Mouse (Mus musculus): ENCODE results near the gene Fndc9. TPM values are rescaled to one million over a fixed set of nuclear protein-coding genes. Genes with fewer than 3 reads are reported as not detected.
A peak's percentile ranks its signal among the peaks of the same experiment; 100 is the strongest.

Fndc9 gene
- polyA plus RNA-seq, 1 experiment from 2014 or later = 5.1 TPM

DNA sequence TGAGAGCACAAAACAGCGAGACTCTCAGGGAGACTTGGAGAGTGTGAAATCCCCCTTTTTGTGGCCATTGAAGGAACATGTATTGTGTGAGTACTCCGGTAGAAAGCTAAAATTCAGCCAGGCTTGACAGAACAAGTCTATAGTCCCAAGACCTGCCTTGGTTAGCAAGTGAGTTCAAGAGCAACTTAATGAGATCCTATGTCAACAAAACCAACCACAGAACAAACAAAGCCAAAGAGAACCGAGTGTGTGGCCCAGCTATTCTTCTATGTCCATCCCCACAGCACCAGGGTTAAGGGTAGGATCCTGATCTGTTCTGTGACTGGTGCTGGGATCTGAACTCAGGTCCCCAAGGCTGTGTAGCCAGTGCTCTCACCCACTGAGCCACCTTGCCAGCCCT is 29.3 kb downstream of the Fndc9 start:
- no peaks in the 10 kb centered on the region for H3K27me3 ChIP-seq (replicated peaks; ENCODE audit: control insufficient read depth, insufficient read depth, low read length)
- H3K27ac ChIP-seq (ENCODE audit: low read depth, low read length) = no peak overlapping the region
- H3K4me1 ChIP-seq (ENCODE audit: control insufficient read depth, insufficient read depth, low read length) = no peaks in the 10 kb centered on the region
- no peak overlapping the region for H3K4me3 ChIP-seq (ENCODE audit: low read depth, low read length)
- H3K9me3 ChIP-seq (replicated peaks; ENCODE audit: control insufficient read depth, low read length) = no peaks in the 10 kb centered on the region
- ATAC-seq = no peak
- H3K4me2 ChIP-seq (ENCODE audit: low read length) = no peak overlapping the region
- H3K36me3 ChIP-seq (ENCODE audit: control insufficient read depth, insufficient read depth, low read length) = peaks cover 86% of the 10 kb centered on the region
- no peak for DNase-seq (ENCODE audit: low spot score)
- WGBS = 86% methylated on average over 3 of the region's 3 CpGs
- no peak overlapping the region for H3K9ac ChIP-seq (ENCODE audit: low read length)

DNA sequence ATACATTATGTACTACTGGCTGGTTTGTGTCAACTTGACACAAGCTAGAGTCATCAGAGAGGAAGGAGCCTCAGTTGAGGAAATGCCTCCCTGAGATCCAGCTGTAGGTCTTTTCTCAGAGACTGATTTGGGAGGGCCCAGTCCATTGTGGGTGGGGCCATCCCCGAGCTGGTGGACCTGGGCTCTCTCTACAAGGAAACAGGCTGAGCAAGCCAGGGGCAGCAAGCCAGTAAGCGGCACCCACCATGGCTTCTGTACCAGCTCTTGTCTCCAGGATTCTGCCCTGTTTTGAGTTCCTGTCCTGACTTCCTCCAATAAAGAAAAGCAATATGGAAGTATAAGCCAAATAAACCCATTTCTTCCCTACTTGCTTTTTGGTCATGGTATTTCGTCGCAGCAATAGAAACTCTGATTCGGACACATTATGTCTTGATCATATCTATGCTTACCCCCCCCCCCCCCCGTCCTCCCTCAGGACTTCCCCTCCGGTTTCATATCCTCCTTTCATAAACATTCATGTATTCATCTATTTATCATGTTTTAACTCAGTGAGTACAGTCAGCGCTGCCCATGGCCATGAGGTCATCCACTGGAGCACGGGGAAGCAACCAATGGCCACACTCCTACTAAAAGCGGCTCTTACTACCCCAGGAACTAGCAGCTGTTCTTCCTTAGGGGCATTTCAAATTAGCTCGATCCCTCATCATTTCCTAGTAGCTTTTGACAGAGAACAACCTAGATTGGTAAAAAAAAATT is 29.9 kb downstream of the Fndc9 start:
- ATAC-seq (no peak), DNase-seq (ENCODE audit: low spot score) (no peak)
- Histone ChIP-seq H3K4me2 (ENCODE audit: low read length) (no peak overlapping the region), H3K36me3 (ENCODE audit: control insufficient read depth, insufficient read depth, low read length) (peaks cover 85% of the 10 kb centered on the region), H3K27ac (ENCODE audit: low read depth, low read length) (no peak overlapping the region), H3K27me3 (replicated peaks; ENCODE audit: control insufficient read depth, insufficient read depth, low read length) (no peaks in the 10 kb centered on the region), H3K4me3 (ENCODE audit: low read depth, low read length) (no peak overlapping the region), H3K9ac (ENCODE audit: low read length) (no peak overlapping the region), H3K4me1 (ENCODE audit: control insufficient read depth, insufficient read depth, low read length) (no peaks in the 10 kb centered on the region), H3K9me3 (replicated peaks; ENCODE audit: control insufficient read depth, low read length) (no peaks in the 10 kb centered on the region)
- 90% methylated on average over 11 of the region's 11 CpGs for WGBS

DNA sequence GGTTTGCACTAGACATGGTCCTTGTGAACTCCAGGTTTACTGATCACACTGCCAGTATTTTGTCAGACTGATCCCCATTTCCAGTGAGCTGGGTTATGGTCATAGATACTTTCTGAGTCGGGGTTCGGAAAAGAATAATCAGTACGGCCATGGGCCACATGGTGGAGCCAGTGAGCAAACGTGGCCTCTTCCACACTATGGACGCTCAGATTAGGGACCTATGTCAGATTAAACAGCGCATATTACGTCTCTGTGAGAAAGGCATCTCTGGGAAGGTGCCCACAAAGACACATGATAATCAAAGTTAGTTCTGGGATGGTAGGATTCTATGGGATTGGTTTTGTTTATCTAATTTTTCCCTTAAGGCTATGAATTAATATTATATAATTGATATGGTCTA is 33.7 kb downstream of the Fndc9 start:
- Histone ChIP-seq H3K36me3 (ENCODE audit: control insufficient read depth, insufficient read depth, low read length) (peaks cover 89% of the 10 kb centered on the region), H3K9me3 (replicated peaks; ENCODE audit: control insufficient read depth, low read length) (no peaks in the 10 kb centered on the region), H3K4me3 (ENCODE audit: low read depth, low read length) (no peak overlapping the region), H3K27me3 (replicated peaks; ENCODE audit: control insufficient read depth, insufficient read depth, low read length) (no peaks in the 10 kb centered on the region), H3K9ac (ENCODE audit: low read length) (no peak overlapping the region), H3K4me1 (ENCODE audit: control insufficient read depth, insufficient read depth, low read length) (no peaks in the 10 kb centered on the region), H3K4me2 (ENCODE audit: low read length) (no peak overlapping the region), H3K27ac (ENCODE audit: low read depth, low read length) (no peak overlapping the region)
- ATAC-seq (peak; percentile 73), DNase-seq (ENCODE audit: low spot score) (peak; percentile 65)
- 22% methylated on average over 7 of the region's 7 CpGs for WGBS

DNA sequence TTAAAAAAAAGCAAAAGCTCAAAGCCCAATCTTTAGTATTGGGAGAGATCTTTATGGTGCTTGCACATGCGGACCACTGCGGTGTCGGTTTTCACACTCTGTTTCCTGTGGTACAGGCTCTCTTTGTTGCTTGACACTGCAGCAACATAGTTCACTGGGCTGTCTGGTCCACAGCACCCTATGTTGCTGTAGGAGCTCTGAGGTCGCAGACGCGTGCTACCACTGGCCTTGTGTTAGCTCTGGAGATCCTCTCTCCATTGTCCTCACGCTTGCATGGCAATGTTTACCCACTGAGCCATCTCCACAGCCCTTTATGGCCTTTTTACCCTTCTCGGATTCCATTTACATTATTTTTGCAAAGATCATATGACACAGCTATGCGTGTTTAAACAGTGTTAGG is 34.1 kb downstream of the Fndc9 start:
- Histone ChIP-seq H3K27me3 (replicated peaks; ENCODE audit: control insufficient read depth, insufficient read depth, low read length) (no peaks in the 10 kb centered on the region), H3K9ac (ENCODE audit: low read length) (no peak overlapping the region), H3K36me3 (ENCODE audit: control insufficient read depth, insufficient read depth, low read length) (peaks cover 89% of the 10 kb centered on the region), H3K4me1 (ENCODE audit: control insufficient read depth, insufficient read depth, low read length) (no peaks in the 10 kb centered on the region), H3K4me3 (ENCODE audit: low read depth, low read length) (no peak overlapping the region), H3K9me3 (replicated peaks; ENCODE audit: control insufficient read depth, low read length) (no peaks in the 10 kb centered on the region), H3K4me2 (ENCODE audit: low read length) (no peak overlapping the region), H3K27ac (ENCODE audit: low read depth, low read length) (no peak overlapping the region)
- peak; percentile 28; the same call in 1 of the 2 replicates for ATAC-seq
- DNase-seq (ENCODE audit: low spot score) = no peak
- WGBS = 84% methylated on average over 9 of the region's 9 CpGs

DNA sequence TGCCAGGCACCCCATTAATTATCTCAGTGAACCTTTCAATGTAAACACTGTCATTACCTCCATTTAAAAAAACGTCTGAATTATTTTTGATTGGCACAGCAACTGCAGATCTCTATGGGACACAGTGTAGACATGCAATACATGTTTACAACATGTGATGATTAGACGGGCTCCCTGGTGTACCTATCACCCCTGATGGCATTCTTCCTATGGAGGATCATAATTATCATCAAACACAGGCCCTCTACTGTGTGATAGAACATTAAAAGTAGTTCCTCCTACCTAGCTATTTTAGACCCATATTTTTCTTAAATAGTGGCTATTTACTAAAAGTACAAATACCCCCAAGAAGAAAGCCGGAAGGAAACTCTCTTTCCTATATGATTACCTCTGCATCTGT is 34.6 kb downstream of the Fndc9 start:
- no peaks in the 10 kb centered on the region for H3K4me1 ChIP-seq (ENCODE audit: control insufficient read depth, insufficient read depth, low read length)
- no peak overlapping the region for H3K27ac ChIP-seq (ENCODE audit: low read depth, low read length)
- no peaks in the 10 kb centered on the region for H3K27me3 ChIP-seq (replicated peaks; ENCODE audit: control insufficient read depth, insufficient read depth, low read length)
- H3K36me3 ChIP-seq (ENCODE audit: control insufficient read depth, insufficient read depth, low read length) = peaks cover 87% of the 10 kb centered on the region
- H3K9ac ChIP-seq (ENCODE audit: low read length) = no peak overlapping the region
- DNase-seq (ENCODE audit: low spot score) (no peak), ATAC-seq (no peak; the same call in 1 of the 2 replicates)
- H3K9me3 ChIP-seq (replicated peaks; ENCODE audit: control insufficient read depth, low read length) = no peaks in the 10 kb centered on the region
- 65% methylated on average over 3 of the region's 3 CpGs for WGBS
- H3K4me2 ChIP-seq (ENCODE audit: low read length) = no peak overlapping the region
- no peak overlapping the region for H3K4me3 ChIP-seq (ENCODE audit: low read depth, low read length)

DNA sequence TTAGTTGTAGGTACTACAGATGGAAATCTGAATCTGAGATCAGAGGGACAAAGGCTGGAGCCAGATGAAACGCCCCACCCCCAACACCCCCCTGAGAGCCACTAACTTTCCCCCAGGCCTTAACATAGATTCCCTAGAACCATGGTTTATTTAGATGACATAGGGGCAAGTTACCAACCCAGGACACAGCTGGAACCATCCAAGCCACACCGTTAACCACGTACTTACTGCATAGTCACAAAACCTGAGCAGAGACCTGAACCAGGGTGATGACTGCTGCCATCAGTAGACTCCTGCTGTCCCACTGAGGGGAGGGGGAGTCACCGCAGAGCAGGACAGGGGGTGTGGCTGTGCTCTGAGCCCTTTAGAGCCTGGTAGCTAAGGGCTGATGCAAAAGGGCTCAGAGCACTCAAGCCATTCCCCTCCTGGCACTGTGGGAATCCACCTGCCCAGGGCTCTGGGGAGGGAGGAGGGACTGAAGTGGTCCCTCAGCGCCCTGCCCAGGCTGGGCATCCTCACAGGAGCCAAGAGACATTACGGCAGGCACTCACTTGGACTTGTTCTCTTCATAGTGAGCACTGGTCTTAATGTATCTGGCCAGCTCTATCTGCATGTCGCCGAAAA is 36.8 kb downstream of the Fndc9 start:
- no peak for DNase-seq (ENCODE audit: low spot score)
- Histone ChIP-seq H3K4me3 (ENCODE audit: low read depth, low read length) (no peak overlapping the region), H3K36me3 (ENCODE audit: control insufficient read depth, insufficient read depth, low read length) (peaks cover 84% of the 10 kb centered on the region), H3K9me3 (replicated peaks; ENCODE audit: control insufficient read depth, low read length) (no peaks in the 10 kb centered on the region), H3K9ac (ENCODE audit: low read length) (no peak overlapping the region), H3K27me3 (replicated peaks; ENCODE audit: control insufficient read depth, insufficient read depth, low read length) (no peaks in the 10 kb centered on the region), H3K27ac (ENCODE audit: low read depth, low read length) (no peak overlapping the region), H3K4me2 (ENCODE audit: low read length) (no peak overlapping the region), H3K4me1 (ENCODE audit: control insufficient read depth, insufficient read depth, low read length) (no peaks in the 10 kb centered on the region)
- 66% methylated on average over 8 of the region's 8 CpGs for WGBS
- ATAC-seq = no peak

DNA sequence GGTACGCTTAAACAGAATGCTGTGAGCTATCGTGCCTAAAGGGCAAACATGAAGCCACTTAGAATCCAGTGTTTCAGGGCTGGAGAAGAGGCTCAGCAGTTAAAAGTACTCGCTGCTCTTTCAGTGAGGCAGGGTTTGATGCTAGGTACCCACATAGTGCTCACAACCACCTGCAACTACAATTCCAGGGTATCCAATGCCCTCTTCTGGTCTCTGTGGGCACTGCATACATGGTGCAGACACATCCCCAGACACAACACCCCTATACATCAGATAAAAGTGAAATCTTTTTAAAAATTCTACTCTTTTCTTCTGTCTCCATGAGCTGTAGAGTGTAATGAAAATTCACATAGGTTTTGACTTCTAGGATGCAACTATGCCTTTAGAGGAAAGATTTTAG is 38.6 kb downstream of the Fndc9 start:
- Histone ChIP-seq H3K9me3 (replicated peaks; ENCODE audit: control insufficient read depth, low read length) (no peaks in the 10 kb centered on the region), H3K4me1 (ENCODE audit: control insufficient read depth, insufficient read depth, low read length) (no peaks in the 10 kb centered on the region), H3K4me2 (ENCODE audit: low read length) (no peak overlapping the region), H3K4me3 (ENCODE audit: low read depth, low read length) (no peak overlapping the region), H3K9ac (ENCODE audit: low read length) (no peak overlapping the region), H3K36me3 (ENCODE audit: control insufficient read depth, insufficient read depth, low read length) (peaks cover 89% of the 10 kb centered on the region), H3K27me3 (replicated peaks; ENCODE audit: control insufficient read depth, insufficient read depth, low read length) (no peaks in the 10 kb centered on the region), H3K27ac (ENCODE audit: low read depth, low read length) (no peak overlapping the region)
- ATAC-seq (no peak), DNase-seq (ENCODE audit: low spot score) (no peak)
- whole genome bisulfite sequencing = 93% methylated on average over 3 of the region's 3 CpGs

DNA sequence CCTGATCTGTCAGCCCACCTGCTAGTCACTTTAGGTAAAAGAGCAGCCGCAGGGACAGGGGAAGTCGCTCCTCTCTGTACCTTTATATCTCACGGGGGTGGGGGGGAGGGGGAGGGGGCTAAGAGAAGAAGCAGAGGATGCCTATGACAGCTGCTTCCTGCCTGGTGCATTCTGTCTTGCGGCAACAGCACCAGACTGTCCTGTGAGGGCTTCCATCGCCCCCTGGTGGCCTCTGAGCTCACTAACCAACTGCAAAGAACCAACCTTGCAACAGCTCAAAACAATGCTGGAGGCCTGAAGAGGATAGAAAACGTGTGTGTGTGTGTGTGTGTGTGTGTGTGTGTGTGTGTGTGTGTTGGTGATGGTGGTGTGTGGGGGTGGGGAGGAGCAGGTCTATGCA is 40.0 kb downstream of the Fndc9 start:
- Histone ChIP-seq H3K27ac (ENCODE audit: low read depth, low read length) (no peak overlapping the region), H3K36me3 (ENCODE audit: control insufficient read depth, insufficient read depth, low read length) (peaks cover 89% of the 10 kb centered on the region)
- WGBS = 17% methylated on average over 5 of the region's 6 CpGs

DNA sequence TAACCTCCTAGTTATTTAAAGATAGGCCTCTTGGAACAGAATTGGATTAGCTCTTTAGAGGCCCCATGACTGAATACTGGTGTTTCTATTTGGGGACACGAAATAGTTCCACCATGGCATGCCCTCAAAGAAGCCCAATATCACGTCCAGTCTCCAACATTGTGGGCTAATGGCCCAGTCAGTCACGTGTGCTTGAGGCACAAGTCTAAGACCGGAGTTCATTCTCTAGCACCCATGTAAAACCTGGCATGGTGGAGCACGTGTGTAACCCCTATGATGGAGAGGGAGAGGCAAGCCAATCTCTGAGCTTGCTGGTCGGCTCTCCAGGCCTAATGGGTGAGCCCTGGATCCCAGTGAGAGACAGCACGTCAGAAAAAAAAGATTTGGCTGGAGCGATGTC is 40.8 kb downstream of the Fndc9 start:
- no peaks in the 10 kb centered on the region for H3K4me1 ChIP-seq (ENCODE audit: control insufficient read depth, insufficient read depth, low read length)
- H3K27me3 ChIP-seq (replicated peaks; ENCODE audit: control insufficient read depth, insufficient read depth, low read length) = no peaks in the 10 kb centered on the region
- no peaks in the 10 kb centered on the region for H3K9me3 ChIP-seq (replicated peaks; ENCODE audit: control insufficient read depth, low read length)
- H3K4me3 ChIP-seq (ENCODE audit: low read depth, low read length) = no peak overlapping the region
- 93% methylated on average over 8 of the region's 8 CpGs for WGBS
- H3K36me3 ChIP-seq (ENCODE audit: control insufficient read depth, insufficient read depth, low read length) = peaks cover 89% of the 10 kb centered on the region
- DNase-seq (ENCODE audit: low spot score) (no peak), ATAC-seq (no peak)
- H3K4me2 ChIP-seq (ENCODE audit: low read length) = no peak overlapping the region
- H3K27ac ChIP-seq (ENCODE audit: low read depth, low read length) = no peak overlapping the region
- H3K9ac ChIP-seq (ENCODE audit: low read length) = no peak overlapping the region

More for the DNA sequence above, 40.0 kb downstream of the Fndc9 start:
- DNase-seq (ENCODE audit: low spot score) = peak; percentile 85
- Histone ChIP-seq H3K4me3 (ENCODE audit: low read depth, low read length) (no peak overlapping the region), H3K4me1 (ENCODE audit: control insufficient read depth, insufficient read depth, low read length) (no peaks in the 10 kb centered on the region), H3K9ac (ENCODE audit: low read length) (no peak overlapping the region), H3K27me3 (replicated peaks; ENCODE audit: control insufficient read depth, insufficient read depth, low read length) (no peaks in the 10 kb centered on the region), H3K4me2 (ENCODE audit: low read length) (no peak overlapping the region), H3K9me3 (replicated peaks; ENCODE audit: control insufficient read depth, low read length) (no peaks in the 10 kb centered on the region)
- ATAC-seq = peak; percentile 91

Data from forebrain, embryonic 14.5 days (tissue).